Mouse (Mus musculus) heart, postnatal 36 days (tissue): ENCODE measurements at regions not wholly inside any gene's neighbourhood (a gene's known extent, or its start where the extent isn't known, plus 50 kb on each side); places are given as distances from the start of the nearest gene placed in this dataset.

Experiments used
- DNase-seq, 2 experiments: peaks; one replicate each; pipeline ENCODE4 v3.0.0; 2021 to 2022
- intact Hi-C: fragments of 180-260 bp; cut with DNase I; formaldehyde crosslinking; loops from one replicate; pipeline ENCODE4 v1.15.1; 2025

GRCm38 (mm10) chr7:62924585-62925331, 101.3 kb upstream of the A26c2 start:
- no peak for DNase-seq
- intact Hi-C loops, result loop anchor here (1.0 kb wide), 1 partner anchor 395 kb away; no protein-coding TSS in a partner anchor

GRCm38 (mm10) chr7:62922246-62922645, 98.8 kb upstream of the A26c2 start:
- no peak for DNase-seq
- intact Hi-C loops, result no loop called here

DNA sequence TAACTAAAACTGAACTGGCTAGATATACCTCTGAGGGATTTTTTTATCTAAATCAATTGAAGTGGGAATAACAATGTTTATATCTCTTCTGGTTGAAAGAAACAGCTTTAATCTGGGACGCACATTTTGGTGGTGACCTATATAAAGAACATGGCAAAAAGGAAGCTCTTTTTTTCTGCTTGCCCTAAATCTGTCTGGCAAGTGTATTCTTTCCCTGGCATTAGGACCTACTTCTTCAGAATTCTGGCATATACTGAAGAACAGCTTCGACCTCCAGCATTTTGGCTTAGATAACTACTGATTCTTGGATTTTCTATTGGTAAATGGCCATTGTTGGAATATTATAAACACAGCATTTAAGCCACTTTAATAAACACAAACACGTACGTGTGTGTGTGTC, 70.9 kb upstream of the A26c2 start:
- intact Hi-C loops, result no loop called here
- DNase-seq, result no peak

- no peak for DNase-seq
- intact Hi-C loops, result no loop called here
Observed at GRCm38 (mm10) chr7:62877033-62877432, 53.6 kb upstream of the A26c2 start.
